Mouse (Mus musculus) cortical plate, adult 2 months (tissue): ENCODE data around the gene Pgm5.

ENCODE experiments used
- CTCF ChIP-seq: fragments of 200-500 bp; IDR thresholded peaks from 2 replicates; pipeline ENCODE4 v1.5.1; 2011; ENCODE audit warnings: mild to moderate bottlenecking, control low read depth, low read length; ENCODE audit not compliant: insufficient read depth; ENCODE audit errors: extremely low read depth
- POLR2A ChIP-seq: fragments of 200-500 bp; IDR thresholded peaks from 2 replicates; pipeline ENCODE4 v1.6.1; 2011; ENCODE audit warnings: mild to moderate bottlenecking, low read length, control low read depth; ENCODE audit not compliant: insufficient read depth; ENCODE audit errors: extremely low read depth

GRCm38 (mm10) chr19:24815661-24816221 lies 45.9 kb downstream of the Pgm5 start:
- TF ChIP-seq CTCF, result no peak
- no peak for TF ChIP-seq POLR2A
